Mouse (Mus musculus): ENCODE data around the gene Stt3b.

DNA sequence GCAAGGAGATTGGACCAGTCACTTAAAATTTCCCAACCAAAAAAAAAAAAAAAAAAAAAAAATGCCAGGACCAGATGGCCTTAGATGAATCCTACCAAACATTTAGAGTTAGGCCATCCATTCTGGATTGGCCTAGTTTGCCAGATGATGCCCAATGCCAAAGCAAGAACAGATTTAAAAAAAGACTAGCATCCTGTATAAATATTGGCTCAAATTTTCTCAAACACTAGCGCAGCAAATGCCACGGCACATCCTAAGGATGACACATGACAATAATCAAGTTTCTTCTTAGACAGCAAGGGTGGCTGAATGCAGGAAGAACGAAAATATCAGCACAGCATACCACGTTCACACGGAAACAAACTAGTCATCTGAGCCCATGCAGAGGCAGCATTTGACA is 76.5 kb downstream of the Stt3b start:
- TF ChIP-seq USF1 (IDR thresholded peaks at IDR 0.05; ENCODE audit: low read depth): no peak
- no peak for TF ChIP-seq E2F4 (IDR thresholded peaks at IDR 0.05; ENCODE audit: insufficient read depth)
- TF ChIP-seq POLR2A (IDR thresholded peaks at IDR 0.05; ENCODE audit: insufficient read length, low read depth): no peak
- TF ChIP-seq POLR2AphosphoS2 (IDR thresholded peaks at IDR 0.05; ENCODE audit: insufficient read length, low read depth): no peak
- TF ChIP-seq MAX (IDR thresholded peaks at IDR 0.05; ENCODE audit: low read depth): no peak
- no peak for TF ChIP-seq CEBPB (IDR thresholded peaks at IDR 0.05; ENCODE audit: insufficient read depth, poor library complexity, severe bottlenecking)
- no peak for TF ChIP-seq TCF12 (IDR thresholded peaks at IDR 0.05; ENCODE audit: insufficient read depth, poor library complexity, severe bottlenecking)
- TF ChIP-seq MYOD1 (IDR thresholded peaks at IDR 0.05; ENCODE audit: control insufficient read depth in 1 of 3, insufficient read length in 2 of 3, low read depth in 2 of 3): no peak
- no peak for TF ChIP-seq MYOG (IDR thresholded peaks at IDR 0.05; ENCODE audit: control insufficient read depth in 1 of 3, insufficient read depth in 1 of 3, insufficient read length in 2 of 3, low read depth in 2 of 3)
- no peak for TF ChIP-seq REST (IDR thresholded peaks at IDR 0.05; ENCODE audit: insufficient read depth, insufficient read length)
- TF ChIP-seq TCF3 (IDR thresholded peaks at IDR 0.05; ENCODE audit: insufficient read length, low read depth): no peak

Measured in myocyte (in vitro differentiated cells).